Mouse (Mus musculus): ENCODE data around the gene Stab1.

The Stab1 gene

DNA sequence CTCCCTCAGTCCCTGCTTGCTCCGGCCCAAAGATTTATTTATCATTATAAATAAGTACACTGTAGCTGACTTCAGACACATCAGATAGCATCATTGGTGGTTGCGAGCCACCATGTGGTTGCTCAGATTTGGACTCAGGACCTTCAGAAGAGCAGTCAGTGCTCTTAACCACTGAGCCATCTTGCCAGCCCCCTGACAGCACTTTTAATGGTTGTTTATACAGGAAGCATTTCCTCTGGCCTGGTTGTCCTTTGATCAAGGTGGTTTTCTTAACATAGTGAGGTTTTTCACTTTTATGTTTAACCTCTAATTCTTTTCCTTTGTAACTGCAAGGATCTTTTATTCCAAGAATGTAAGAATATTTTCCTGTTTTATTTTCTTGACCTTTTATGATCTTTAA is 26.0 kb upstream of the Stab1 start:
- no peak for DNase-seq

DNA sequence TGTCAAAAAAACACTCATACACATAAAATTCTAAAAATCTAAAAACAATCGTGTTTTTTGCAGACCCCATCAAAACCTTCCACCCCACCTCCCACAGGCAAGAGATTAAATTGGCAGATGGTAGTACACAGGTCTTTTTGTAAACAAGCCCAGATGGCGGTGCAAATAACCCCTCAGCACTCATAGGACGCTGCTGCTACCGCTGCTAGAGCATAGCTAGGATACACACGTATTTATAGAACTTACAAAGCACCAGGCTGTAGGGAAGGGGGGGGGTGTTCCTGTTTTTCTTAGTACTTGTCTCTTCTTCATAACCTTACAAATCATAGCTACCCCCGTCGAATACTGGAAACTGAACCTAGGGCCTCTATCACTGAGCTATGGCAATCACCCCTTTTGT is 25.4 kb upstream of the Stab1 start:
- no peak for DNase-seq

DNA sequence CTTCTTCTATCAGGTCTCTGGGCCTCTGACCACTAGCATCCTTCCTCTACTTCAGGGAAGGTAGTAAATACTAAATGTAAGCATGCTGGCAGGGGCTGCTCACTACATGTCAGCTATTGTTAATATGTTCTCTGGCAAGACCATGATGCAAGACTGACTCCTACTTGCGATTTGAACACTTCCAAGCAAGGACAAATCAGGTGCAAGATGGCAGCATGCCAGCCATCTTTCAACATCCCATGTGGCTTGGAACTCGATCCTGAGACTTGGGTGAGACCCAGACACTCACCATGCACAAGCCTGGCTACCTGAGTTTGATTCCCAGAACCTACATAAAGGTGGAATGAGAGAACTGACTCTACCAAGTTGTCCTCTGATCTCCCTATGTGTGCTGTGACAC is 23.5 kb upstream of the Stab1 start:
- no peak for DNase-seq

DNA sequence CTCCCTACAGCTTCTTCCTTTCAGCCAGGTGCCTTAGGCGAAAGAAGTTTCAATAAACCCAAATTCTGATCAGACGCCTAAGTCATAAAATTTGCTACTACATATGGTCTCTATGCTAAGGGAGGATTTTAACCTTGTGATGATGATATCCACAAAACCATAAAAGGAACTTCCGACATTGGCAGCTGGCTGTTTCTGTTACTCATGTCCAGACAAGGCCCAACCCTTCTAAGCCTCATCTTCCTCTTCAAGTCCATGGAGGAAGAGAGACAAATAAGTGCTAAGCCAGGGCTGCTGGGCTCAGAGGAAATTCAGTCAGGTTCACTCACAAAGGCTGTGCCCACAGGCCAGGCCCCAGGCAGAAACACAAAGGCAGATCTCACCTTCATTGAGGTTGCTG is 20.9 kb upstream of the Stab1 start:
- DNase-seq = no peak

DNA sequence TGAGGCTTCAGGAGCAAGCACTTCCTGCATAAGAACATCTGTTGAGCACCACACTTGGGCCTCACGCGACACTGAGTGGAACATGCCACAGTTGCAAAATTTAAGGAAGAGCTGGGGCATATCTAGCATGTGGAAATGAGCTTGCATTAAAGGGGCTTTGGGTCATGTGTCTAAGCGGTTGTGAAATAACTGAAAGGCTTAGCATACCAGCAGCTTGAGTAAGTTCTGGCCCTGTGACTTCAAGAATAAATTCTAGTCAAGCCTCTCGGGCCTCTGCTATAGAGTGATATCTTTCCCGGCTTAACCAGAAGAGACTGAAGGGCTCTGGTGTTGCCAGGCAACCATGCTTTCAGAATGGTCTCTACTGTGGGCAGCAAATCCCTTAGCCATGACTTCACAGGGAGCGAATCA is 20.3 kb upstream of the Stab1 start:
- DNase-seq = peak; percentile 98

DNA sequence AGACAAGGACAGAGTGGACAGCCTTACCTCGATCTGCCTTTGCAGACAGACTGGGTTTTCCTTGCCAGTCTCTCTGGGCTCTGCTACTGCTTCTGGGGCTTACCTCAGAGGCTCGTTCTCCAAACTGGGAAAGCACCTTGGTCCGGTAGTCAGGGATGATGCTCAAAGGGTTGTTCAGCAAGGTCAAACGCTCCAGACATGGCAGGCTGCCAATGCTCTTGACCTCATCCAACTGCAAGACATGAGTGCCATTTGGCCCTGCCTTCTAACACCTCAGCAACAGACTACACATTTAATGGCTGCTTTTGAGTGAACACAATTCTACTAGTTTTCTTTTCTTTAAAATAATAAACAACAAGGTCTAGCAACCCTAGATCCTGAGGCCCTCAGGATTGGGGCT is 18.2 kb upstream of the Stab1 start:
- DNase-seq = peak; percentile 94

DNA sequence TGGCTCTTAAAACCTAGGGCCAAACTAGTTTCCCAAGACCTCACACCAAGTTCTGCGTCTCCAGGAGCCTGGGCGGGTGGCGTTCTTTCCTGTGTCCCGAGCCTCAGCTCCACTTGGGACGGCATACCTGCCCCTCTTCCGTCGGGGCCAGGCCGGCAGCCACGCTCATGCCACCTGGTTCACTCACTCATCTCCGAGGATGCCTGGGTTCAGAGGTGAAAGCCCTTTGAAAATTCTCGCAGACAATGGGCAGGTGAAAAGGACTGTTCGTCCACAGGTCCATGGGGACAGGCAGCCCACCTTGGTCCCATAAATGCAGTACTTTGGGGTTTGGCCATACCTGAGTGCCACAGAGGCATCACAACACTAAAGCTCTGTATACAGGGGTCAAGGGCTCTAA is 15.8 kb upstream of the Stab1 start:
- peak; percentile 91 for DNase-seq

DNA sequence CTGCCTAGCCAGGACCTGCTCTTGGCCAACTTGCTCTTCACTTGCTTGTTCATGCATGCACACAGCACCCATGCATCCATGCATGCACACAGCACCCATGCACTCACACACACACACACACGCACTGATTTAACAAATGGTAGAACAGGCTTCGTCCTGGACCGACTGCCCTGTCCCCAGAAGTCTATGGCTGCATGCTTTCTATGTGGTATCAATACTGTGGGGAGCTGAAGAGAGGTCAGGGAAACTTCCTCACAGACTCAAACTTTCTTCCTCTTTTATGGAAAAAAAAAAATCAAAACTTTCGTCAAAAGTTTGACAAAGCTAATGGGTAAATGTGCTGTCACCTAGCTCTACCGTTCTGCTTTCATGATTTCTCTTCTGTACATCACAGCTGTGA is 15.1 kb upstream of the Stab1 start:
- no peak for DNase-seq

DNA sequence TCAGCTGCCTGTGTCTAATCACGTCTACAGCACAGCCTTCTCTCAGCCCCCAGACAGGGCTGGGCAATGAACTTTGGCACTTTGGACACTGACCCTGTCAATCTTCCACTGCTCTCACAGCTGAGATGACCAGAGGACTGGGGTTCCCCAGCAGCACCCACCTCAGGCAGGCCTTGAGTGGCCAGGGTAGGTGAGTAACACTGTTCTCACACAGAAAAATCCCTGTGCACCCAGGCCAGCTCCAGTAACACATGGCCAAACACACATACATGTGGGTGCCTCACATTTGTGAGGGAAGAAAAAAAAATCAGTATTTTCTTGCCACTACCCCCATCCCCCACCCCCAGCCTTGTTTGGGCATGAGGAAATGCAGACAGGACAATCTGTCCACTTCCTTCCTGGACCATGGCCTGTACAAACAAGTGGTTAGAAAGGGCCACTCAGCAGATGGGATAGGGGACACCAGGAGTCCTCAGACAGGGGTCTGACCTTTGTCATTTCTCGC is 14.4 kb upstream of the Stab1 start:
- peak; percentile 98 for DNase-seq

DNA sequence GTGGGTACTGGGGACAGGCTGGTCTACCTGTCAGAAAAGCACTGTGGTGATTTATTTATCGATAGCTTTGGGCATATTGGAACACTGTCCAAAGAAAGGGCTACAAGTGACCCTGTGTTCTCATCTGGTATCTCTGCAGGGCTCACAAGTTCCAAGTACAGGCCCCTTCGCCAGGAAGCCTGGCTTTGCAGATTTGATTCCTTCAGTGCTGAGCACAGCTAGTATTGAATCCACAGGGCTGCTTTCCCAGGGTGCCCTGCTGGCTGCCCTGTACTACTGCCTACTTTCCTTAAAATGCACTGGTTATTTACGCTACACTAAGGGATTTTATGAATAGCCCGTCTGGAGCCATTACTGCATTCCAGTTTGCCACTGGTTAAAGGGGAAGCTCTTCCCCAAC is 13.1 kb upstream of the Stab1 start:
- peak; percentile 95 for DNase-seq

DNA sequence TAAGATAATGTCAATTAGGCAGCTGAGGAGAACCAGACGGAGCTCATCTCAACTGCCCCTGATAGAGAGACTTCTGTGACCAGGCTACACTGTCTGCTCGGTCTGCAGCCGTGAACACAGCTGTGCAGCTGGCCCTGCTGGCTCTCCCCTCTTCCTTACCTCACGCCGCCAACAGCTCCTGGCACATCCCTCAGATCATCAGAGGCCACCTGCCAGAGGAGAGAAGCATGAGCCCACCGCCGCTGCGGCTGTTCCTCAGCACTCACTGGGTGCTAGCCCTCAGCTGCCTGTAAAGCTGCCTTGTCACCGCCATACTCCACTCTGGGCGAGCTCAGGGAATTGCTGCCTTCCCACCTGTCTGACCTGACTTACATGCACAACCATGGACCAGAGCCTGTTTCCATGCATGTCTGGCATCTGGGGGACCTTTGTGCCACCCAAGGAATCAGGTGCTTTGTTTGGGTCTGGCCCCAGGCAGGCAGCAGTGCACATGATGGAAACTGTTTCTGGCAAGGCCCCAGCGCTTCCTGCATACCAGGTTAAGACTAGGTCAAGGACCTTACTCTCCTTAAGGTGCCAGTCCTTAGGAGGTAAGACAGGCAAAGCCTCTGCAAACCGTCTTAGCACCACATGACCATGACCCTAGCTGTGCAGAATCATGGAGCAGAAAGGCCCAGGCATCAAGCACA is 11.4 kb upstream of the Stab1 start:
- DNase-seq = peak; percentile 93

DNA sequence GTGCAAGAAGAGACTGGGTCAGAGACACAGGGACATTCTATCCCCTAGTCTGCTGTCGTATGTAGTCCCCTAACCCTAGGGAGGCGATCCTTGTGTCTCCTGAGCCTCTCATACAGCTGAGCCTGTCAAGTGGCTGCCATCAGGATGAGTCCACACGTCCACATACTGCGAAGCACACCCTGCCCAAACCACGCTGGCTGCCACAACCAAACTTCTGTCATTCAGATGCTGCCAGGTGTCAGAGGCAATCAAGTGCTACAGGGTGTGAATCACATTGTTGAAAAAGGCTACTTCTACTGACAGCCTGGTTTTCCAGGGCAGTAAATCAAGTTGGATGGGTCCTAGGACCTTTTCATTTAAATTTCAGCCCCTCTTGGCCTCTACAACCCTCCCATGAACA is 9.3 kb upstream of the Stab1 start:
- no peak for DNase-seq

DNA sequence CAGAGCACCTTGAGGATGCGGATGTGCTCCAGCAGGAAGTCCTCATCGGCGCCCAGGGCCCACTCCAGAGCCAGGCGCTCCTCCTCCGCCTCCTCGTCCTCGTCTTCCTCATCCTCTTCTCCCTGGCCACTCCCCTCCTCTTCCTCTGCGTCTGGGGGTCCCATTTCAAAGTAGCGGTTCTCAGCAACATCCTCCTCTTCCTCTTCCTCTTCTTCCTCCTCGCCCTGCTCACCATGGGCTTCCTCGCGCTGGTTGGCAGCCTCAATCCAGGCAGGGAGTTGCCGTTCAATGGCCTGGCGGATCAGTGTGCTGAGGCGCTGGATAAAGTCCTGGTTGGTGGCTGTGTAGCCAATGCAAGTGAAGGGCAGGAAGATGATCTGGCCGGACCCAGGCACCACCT is 8.8 kb upstream of the Stab1 start:
- DNase-seq = peak; percentile 93

DNA sequence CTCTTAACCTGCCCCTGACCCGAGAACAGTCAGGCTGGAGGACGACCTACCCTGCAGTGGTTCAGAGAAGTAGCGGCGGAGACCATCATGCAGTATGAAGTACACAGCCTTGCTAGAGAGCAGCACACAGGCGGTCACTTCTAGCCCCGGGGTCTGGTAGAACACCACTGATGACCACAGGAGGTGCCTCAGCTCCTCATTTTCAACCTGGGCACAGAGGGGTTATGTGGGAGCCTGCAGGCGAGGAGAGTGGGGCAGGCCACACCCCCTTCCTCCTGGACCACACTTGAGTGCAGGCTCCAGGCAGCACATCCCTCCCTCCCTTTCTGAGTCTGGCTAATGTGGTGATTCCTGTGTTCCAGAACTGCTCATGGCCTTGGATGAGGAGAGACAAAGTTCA is 5.1 kb upstream of the Stab1 start:
- peak; percentile 91 for DNase-seq

DNA sequence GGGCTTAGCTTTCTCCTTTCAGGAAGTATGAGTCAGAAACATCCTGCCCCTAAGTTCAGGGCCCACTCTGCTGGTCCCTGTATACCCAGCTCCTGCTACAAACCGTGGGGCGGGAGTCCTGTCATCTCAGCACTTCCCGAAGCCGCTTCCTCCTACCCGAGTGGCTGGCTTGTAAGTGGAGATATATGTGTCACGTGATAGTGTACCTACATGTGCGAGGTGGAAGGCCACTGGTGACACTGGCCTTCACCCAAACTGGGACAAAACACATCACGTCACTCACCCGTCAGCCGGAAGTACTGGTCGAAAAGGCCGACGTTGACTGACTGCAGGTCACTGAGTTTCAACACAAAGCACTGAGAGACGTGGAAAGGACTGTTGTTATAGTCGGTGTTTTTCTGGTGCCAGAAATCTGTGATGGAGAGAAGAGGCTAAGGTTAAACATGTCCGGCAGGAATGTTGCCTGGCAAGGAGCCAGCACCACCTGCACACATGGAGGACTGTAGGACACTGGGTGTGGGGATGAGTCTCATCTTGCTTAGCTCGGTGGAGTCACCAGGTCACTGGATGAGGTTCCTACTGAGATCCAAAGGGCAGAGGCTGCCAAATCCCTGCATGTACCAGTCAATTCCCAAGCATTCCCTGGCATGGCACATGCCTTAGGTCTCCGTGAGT is 4.5 kb upstream of the Stab1 start:
- DNase-seq = peak; percentile 98

DNA sequence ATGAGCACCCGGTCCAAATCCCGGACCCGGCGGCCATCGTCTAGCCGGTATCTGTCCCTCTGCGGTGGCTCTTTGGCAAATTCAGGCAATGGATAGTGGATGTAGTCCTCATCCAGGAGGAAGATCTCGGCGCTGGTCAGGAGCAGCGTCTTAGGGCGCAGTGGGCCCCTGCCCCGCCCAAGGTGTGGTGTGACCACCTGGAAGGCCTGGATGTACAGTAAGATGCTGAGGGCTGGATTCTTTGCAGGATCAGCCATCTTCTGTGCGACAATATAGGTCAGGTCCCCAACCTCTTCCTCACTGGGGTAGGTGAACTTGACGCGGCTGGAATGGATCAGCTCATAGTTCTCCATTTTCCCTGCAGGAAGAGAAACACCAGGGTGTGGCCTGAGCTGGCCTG is 3.4 kb upstream of the Stab1 start:
- peak; percentile 92 for DNase-seq

DNA sequence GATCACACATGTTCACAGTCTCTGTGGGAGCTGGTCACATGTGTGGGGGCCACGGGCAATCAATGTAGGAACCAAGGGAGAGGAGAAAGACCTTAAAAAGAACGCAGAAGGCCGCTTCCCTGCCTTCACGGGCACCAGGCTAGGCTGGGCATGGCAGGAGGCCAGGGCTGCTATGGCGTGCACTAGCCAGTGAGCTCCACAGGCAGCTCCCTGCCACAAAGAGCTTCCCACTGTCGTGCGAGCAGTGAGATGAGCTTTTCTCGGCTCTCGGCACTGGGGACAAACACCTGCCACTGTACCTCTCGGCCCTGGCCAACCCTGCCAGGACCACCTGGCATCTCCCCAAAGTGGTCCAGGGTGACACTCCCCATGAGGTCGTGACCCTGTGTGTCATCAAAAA is 2.9 kb upstream of the Stab1 start:
- DNase-seq = peak; percentile 93

DNA sequence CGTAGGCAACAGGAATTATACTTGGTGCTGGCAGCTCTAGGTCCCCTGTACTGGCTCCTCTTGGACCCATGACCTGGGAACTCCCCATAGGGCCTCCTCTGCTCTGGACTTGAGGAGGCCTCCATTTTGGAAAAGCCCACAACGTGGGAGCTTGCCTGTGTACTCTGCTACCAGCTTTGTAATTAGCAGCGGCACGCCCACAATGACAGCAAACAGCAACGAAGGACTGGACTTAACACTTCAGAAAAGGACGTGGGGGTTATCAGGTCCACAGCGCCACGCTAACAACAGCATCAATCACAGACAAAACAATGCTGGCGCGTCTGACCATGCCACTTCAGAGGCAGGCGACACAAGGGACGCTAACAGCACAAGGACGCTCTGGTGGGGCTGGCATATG is 2.5 kb upstream of the Stab1 start:
- DNase-seq = peak; percentile 91

DNA sequence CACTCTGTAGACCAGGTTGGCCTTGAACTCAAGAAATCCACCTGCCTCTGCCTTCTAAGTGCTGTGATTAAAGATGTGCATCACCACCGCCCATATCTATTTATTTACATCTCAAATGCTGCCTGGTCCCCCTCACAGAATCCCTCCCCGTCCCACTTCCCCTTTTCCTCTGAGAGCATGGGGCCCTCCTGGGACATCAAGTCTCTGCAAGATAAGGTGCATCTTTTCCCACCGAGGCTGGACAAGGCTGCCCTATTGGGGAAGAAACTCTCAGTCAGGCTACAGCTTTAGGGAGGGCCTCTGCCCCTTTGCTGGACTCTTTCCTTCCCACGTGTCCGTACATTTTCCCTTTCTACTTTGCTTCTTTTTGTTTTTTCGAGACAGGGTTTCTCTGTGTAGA is 1.1 kb upstream of the Stab1 start:
- DNase-seq = peak; percentile 95

DNA sequence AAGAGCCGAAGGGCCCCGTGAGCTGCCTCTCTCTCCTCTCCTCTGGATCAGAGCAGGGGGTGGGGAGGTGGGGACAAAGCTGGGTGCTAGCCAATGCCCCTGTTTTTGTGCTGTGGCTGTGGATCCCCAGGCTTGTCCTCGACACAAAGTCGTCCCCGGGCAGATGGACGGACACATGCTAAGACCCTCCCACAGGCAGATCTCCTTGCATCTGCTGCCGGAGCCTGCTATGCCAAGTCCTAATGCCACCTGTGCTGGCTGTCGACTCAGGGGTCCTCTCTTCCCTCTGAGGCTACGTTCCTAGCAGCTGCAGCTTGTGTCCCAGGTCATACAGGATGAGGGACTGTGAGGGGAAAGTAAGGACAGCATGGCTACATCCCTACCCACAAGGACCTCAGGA is 1.6 kb downstream of the Stab1 start:
- peak; percentile 92 for DNase-seq

DNA sequence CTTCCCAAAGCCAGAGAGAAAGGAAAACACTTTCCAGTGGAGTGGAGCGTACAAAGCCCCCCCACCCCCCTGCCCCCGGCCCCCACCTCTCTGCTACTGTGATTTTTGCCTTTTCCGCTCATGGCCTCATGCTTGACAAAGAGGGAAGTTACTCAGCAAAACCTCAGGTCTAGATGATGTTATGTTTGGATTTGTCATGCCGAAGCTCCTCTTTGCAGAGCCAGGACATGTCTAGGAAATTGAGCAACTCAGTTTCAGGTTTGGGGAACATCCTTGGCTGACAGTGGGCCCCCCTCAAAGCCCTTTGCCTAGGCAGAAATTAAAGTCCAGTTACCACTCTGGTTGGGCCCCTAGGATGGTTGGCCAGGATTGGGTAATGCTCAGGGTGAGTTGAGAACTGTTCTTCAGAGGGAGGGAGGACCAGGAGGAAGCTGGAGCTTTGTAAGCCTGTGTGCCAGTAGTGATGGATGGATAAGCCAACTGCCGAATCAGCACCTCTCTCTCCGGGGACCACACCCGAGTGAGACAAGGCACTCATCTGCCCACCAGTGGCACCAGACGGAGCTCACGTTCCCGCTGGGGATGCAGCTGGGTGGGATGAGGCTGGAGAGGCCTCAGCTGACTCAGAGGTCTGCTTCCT is 2.3 kb downstream of the Stab1 start:
- peak; percentile 98 for DNase-seq

DNA sequence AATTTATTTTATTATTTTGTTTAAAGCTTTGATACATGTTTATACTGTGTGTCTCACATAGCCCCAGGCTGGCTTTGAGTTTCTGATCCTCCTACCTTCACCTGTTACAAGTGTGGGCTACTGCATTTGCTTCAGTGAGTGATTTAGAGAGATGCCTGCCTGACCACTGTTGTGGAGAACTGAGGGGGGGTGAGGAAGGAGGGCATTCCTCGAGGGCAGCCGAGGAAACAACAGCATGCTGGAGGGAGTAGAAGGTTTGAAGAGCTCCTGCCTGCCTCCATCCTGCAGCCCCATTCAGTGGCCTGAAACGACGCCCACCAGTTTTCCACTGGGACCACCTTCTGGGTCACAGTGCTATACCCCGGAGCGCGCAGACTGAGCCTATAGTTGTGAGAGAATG is 3.0 kb downstream of the Stab1 start:
- no peak for DNase-seq

DNA sequence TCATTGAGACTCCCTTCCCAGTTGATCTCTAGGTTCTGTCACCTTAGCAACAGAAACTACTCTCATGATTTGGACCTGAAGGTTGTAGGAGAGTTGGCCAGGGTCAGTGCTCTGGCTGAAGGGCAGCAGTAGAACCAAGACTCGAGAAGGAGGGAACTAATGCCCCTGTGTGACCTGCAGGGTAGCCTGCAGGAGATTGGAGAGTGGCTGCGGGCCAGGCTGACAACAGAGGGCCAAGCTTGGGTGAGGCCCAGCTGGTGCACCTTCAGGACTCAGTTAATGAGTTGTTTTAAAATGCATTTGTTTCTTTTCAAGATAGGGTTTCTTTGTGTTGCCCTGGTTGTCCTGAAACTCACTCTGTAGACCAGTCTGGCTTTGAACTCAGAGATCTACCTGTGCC is 3.4 kb downstream of the Stab1 start:
- DNase-seq = peak; percentile 95

DNA sequence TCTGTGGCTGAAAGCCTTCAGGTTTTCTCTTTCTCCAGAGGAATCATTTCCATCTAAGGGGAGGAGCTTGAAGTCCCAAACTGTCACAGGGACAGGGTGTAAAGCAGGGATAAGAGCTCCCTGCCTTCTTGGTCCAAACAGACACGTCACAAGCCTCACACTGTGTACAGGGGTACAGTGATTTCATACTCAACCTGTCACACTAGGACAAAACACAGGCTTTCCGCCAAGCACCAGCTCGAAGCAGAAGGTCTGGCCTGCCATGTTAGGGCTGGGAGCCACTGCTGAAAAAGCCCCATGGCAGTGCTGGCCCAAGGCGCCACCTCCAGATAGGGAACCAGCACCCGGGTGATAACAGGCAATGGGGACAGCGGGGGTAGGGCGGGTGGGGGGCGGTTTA is 4.4 kb downstream of the Stab1 start:
- peak; percentile 97 for DNase-seq

Data from heart, adult 11 months (tissue).